ENCODE assay signal across 12 mouse cellular contexts in the genomic region with DNA sequence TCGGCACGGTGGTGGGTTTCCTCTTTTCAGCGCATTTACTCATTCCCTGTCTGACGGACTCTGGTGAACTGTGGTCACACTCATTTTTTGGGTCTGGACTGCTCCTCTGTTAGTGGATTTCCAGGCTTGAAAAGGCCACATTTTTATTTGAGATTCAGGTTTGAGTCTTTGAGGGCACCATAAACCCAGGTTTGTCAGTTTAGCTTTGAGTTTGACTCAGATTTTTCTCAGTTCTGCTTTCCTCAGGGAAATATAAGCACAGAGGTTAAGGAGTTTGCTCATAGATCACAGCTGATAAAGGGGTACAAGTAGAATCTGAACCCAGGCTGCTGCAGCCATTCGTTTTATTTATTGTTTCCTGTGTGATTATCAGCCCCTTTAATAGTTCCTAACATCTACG.
"Had no signal": no experiment of that assay in that cellular context is flagged by ENCODE, and none has a peak within 500 bp of the region (broad histone marks: within the 10 kb centered on the region; RNA-seq: fewer than 3 reads in every experiment).

No protein-coding gene starts in this region.

- H3K27ac ChIP-seq: layer of hippocampus, adult 2 months; limb, embryonic 13.5 days; liver, embryonic 14.5 days; midbrain, embryonic 12.5 days; neural tube, embryonic 13.5 days; stomach, embryonic 15.5 days had no signal

- H3K4me2 ChIP-seq: limb, embryonic 13.5 days; midbrain, embryonic 12.5 days; neural tube, embryonic 13.5 days; stomach, embryonic 15.5 days had no signal

- H3K4me1 ChIP-seq: limb, embryonic 13.5 days; stomach, embryonic 15.5 days had no signal

- H3K27me3 ChIP-seq: limb, embryonic 13.5 days; midbrain, embryonic 12.5 days; stomach, embryonic 15.5 days had no signal

- H3K36me3 ChIP-seq: limb, embryonic 13.5 days; midbrain, embryonic 12.5 days; neural tube, embryonic 13.5 days; stomach, embryonic 15.5 days had no signal

- DNase-seq: left cerebral cortex, postnatal 4 days; lung, adult 18-20 months; retina, postnatal 1 day; right cerebral cortex, postnatal 4 days; thymus, postnatal 4 days had no signal

- H3K9me3 ChIP-seq: limb, embryonic 13.5 days; midbrain, embryonic 12.5 days; neural tube, embryonic 13.5 days; stomach, embryonic 15.5 days had no signal

- H3K4me3 ChIP-seq: layer of hippocampus, adult 2 months; limb, embryonic 13.5 days; midbrain, embryonic 12.5 days; neural tube, embryonic 13.5 days; stomach, embryonic 15.5 days had no signal

- H3K9ac ChIP-seq: limb, embryonic 13.5 days; liver, embryonic 14.5 days; midbrain, embryonic 12.5 days; neural tube, embryonic 13.5 days; stomach, embryonic 15.5 days had no signal

- ATAC-seq: midbrain, embryonic 16.5 days had no signal
